In the genomic region with DNA sequence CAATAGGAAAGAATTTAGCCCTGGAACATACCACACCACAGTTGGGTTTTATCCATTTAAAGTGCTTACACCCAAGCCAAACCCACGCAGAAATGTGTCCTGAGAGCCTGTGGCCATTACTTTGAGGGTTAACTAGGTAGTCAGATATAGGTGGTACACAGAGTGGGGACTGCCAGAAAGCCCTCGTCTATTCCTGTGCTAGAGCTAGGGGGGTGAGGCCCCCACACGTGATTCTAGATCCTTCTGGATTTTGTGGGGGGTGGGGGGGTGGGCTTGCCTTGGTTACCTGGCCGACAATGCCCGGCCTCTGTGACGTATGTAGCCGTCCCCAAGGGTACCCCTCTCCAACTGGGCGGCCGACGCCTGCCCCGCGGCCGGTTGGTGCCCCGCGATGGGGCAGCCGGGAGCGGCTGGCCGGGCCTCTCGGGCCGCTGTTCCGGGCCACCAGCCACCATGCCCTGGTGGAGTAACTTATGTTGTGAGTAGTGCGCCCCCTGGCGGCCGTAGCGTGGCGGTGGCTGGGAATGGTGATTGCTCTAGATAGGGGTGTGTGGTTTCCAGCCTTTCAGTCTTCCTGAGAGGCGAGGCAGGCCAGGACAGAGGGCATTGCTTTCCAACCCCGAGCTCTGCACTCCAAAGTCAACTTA, we compare ENCODE assay signal across 8 mouse cellular contexts. TPM values are rescaled to one million over a fixed set of nuclear protein-coding genes. Genes with fewer than 3 reads are reported as not detected.
A peak's percentile ranks its signal among the peaks of the same experiment; 100 is the strongest.
DNase-seq lines count a peak whose midpoint lies in the region; ATAC-seq lines count a peak whose summit lies in the region.

No protein-coding gene starts in this region.

- H3K4me3 ChIP-seq in intestine, embryonic 15.5 days (replicated peaks), result peak overlapping the region; percentile 33

- no peaks in the 10 kb centered on the region for H3K36me3 ChIP-seq in intestine, embryonic 15.5 days

- H3K4me1 ChIP-seq in intestine, embryonic 15.5 days (replicated peaks), result peaks cover 9% of the 10 kb centered on the region; the same call in 1 of the 2 replicates

- peak overlapping the region; percentile 42 for H3K9ac ChIP-seq in intestine, embryonic 15.5 days

- intact Hi-C loops in gastrocnemius, postnatal 36 days (cut with DNase I), result loop anchor here (2.0 kb wide), 1 partner anchor 350 kb away; no protein-coding TSS in a partner anchor
- intact Hi-C loops in left cerebral cortex, postnatal 14 days (cut with DNase I), result loop anchor here (5.0 kb wide), 1 partner anchor 349 kb away; no protein-coding TSS in a partner anchor

- H3K9me3 ChIP-seq in intestine, embryonic 15.5 days, result no peaks in the 10 kb centered on the region

- 11% methylated on average over 28 of the region's 28 CpGs for WGBS in intestine, embryonic 15.5 days

- H3K27me3 ChIP-seq in intestine, embryonic 15.5 days (replicated peaks), result no peaks in the 10 kb centered on the region

- H3K4me2 ChIP-seq in intestine, embryonic 15.5 days (replicated peaks), result peak overlapping the region; percentile 69

- peak; percentile 94 for ATAC-seq in intestine, embryonic 15.5 days

- peak; percentile 94 for DNase-seq in adrenal gland, adult 2 months
- peak; percentile 92 for DNase-seq in embryo, embryonic 11 days
- DNase-seq in gastrocnemius, postnatal 36 days, result peak; percentile 91 to 94
- DNase-seq in left cerebral cortex, postnatal 14 days (ENCODE audit: low spot score in 2 of 2), result peak; percentile 89 to 93
- DNase-seq in mesoderm, embryonic 11.5 days (ENCODE audit: low read depth, low spot score), result peak; percentile 92
- peak; percentile 69 to 82 for DNase-seq in right cerebral cortex, postnatal 36 days (ENCODE audit: low spot score in 2 of 2)
- DNase-seq in urinary bladder, postnatal 4 days (ENCODE audit: low spot score in 2 of 2), result peak; percentile 82 to 92

- H3K27ac ChIP-seq in intestine, embryonic 15.5 days, result no peak overlapping the region

RNA-seq across cellular contexts. Expression of gene Zbtb2, which starts 41.3 kb away (rescaled TPM):
- total RNA-seq in adrenal gland, adult 2 months (2021), result 10 to 100 TPM in 1 of 2 experiments, 1 to 10 TPM in 1; 8.3 to 13.7 TPM
- polyA plus RNA-seq in adrenal gland, adult 2 months (2012; rRNA removed), result 5.2 and 6.3 TPM in 2 replicates
- total RNA-seq in gastrocnemius, postnatal 36 days (2021), result 1 to 10 TPM; 5.1 to 6.3 TPM
- 11.7 and 12.0 TPM in 2 replicates for polyA plus RNA-seq in intestine, embryonic 15.5 days (2015; fragmentation: Nextera tagmentation; extraction: Ambion mirVana)
- 10 to 100 TPM in 1 of 2 experiments, 1 to 10 TPM in 1; 8.8 to 10.0 TPM for total RNA-seq in left cerebral cortex, postnatal 14 days (2021)
